Mouse (Mus musculus): ENCODE data around the gene BC025920. TPM values are rescaled to one million over a fixed set of nuclear protein-coding genes. Genes with fewer than 3 reads are reported as not detected.

BC025920 gene
- polyA plus RNA-seq, 1 experiment from 2014 or later = 0.98 TPM

GRCm38 (mm10) chr10:81656174-81656573, 50.1 kb downstream of the BC025920 start:
- Histone ChIP-seq H3K36me3 (ENCODE audit: control insufficient read depth, insufficient read depth, low read length) (peaks cover 18% of the 10 kb centered on the region), H3K9me3 (ENCODE audit: control insufficient read depth, low read length) (peaks cover 19% of the 10 kb centered on the region), H3K4me3 (ENCODE audit: low read length) (no peak overlapping the region), H3K9ac (ENCODE audit: low read length) (no peak overlapping the region), H3K27ac (ENCODE audit: low read length) (no peak overlapping the region), H3K4me1 (replicated peaks; ENCODE audit: control insufficient read depth, insufficient read depth, low read length) (no peaks in the 10 kb centered on the region), H3K27me3 (ENCODE audit: control insufficient read depth, insufficient read depth, low read depth, low read length) (no peaks in the 10 kb centered on the region), H3K4me2 (ENCODE audit: low read depth, low read length) (no peak overlapping the region)
- WGBS = 98% methylated on average over 2 of the region's 2 CpGs
- no peak for ATAC-seq (ENCODE audit: low read depth)

Other genes starting within 250 kb of the BC025920 start
- 13.7 and 13.9 TPM in 2 replicates for gene Mfsd12, start 248.8 kb upstream of the BC025920 start, polyA plus RNA-seq (2015; fragmentation: Nextera tagmentation; extraction: Ambion mirVana)
- gene 4930404N11Rik, start 240.5 kb upstream of the BC025920 start, polyA plus RNA-seq (2015; fragmentation: Nextera tagmentation; extraction: Ambion mirVana) = 2.0 and 2.2 TPM in 2 replicates
- 95.4 and 105 TPM in 2 replicates for gene Fzr1, start 227.8 kb upstream of the BC025920 start, polyA plus RNA-seq (2015; fragmentation: Nextera tagmentation; extraction: Ambion mirVana)
- gene Dohh, start 221.8 kb upstream of the BC025920 start, polyA plus RNA-seq (2015; fragmentation: Nextera tagmentation; extraction: Ambion mirVana) = 71.4 and 73.1 TPM in 2 replicates
- gene Gm48551, start 221.8 kb upstream of the BC025920 start, polyA plus RNA-seq (2015; fragmentation: Nextera tagmentation; extraction: Ambion mirVana) = 3.0 and 3.1 TPM in 2 replicates
- 1.2 and 1.7 TPM in 2 replicates for gene Gm48552, start 217.3 kb upstream of the BC025920 start, polyA plus RNA-seq (2015; fragmentation: Nextera tagmentation; extraction: Ambion mirVana)
- 7.9 and 9.0 TPM in 2 replicates for gene Smim24, start 213.2 kb upstream of the BC025920 start, polyA plus RNA-seq (2015; fragmentation: Nextera tagmentation; extraction: Ambion mirVana)
- gene Nfic, start 150.6 kb upstream of the BC025920 start, polyA plus RNA-seq (2015; fragmentation: Nextera tagmentation; extraction: Ambion mirVana) = 92.5 and 106 TPM in 2 replicates
- 0.40 and 0.67 TPM in 2 replicates for gene Celf5, start 123.6 kb upstream of the BC025920 start, polyA plus RNA-seq (2015; fragmentation: Nextera tagmentation; extraction: Ambion mirVana)
- 82.9 and 83.6 TPM in 2 replicates for gene Ncln, start 109.9 kb upstream of the BC025920 start, polyA plus RNA-seq (2015; fragmentation: Nextera tagmentation; extraction: Ambion mirVana)
- 2.8 and 4.1 TPM in 2 replicates for gene S1pr4, start 106.1 kb upstream of the BC025920 start, polyA plus RNA-seq (2015; fragmentation: Nextera tagmentation; extraction: Ambion mirVana)
- 1.8 and 2.2 TPM in 2 replicates for gene Gna15, start 82.0 kb upstream of the BC025920 start, polyA plus RNA-seq (2015; fragmentation: Nextera tagmentation; extraction: Ambion mirVana)
- gene Gna11, start 61.1 kb upstream of the BC025920 start, polyA plus RNA-seq (2015; fragmentation: Nextera tagmentation; extraction: Ambion mirVana) = 68.7 and 70.9 TPM in 2 replicates
- 377 and 416 TPM in 2 replicates for gene Aes, start 46.8 kb upstream of the BC025920 start, polyA plus RNA-seq (2015; fragmentation: Nextera tagmentation; extraction: Ambion mirVana)
- 51.2 and 53.3 TPM in 2 replicates for gene Tle2, start 31.7 kb upstream of the BC025920 start, polyA plus RNA-seq (2015; fragmentation: Nextera tagmentation; extraction: Ambion mirVana)
- 30.1 and 33.8 TPM in 2 replicates for gene Tle6, start 5.2 kb upstream of the BC025920 start, polyA plus RNA-seq (2015; fragmentation: Nextera tagmentation; extraction: Ambion mirVana)
- gene Sirt6, start 21.5 kb downstream of the BC025920 start, polyA plus RNA-seq (2015; fragmentation: Nextera tagmentation; extraction: Ambion mirVana) = 38.0 and 40.0 TPM in 2 replicates
- gene Ankrd24, start 22.3 kb downstream of the BC025920 start, polyA plus RNA-seq (2015; fragmentation: Nextera tagmentation; extraction: Ambion mirVana) = 8.5 and 9.2 TPM in 2 replicates
- gene Gm10778, start 42.8 kb downstream of the BC025920 start, polyA plus RNA-seq (2015; fragmentation: Nextera tagmentation; extraction: Ambion mirVana) = 4.8 and 5.0 TPM in 2 replicates
- gene Zfp433, start 98.6 kb downstream of the BC025920 start, polyA plus RNA-seq (2015; fragmentation: Nextera tagmentation; extraction: Ambion mirVana) = 18.5 and 20.9 TPM in 2 replicates
- 10.2 and 10.6 TPM in 2 replicates for gene Gm3055, start 164.9 kb downstream of the BC025920 start, polyA plus RNA-seq (2015; fragmentation: Nextera tagmentation; extraction: Ambion mirVana)
- gene Gm4767, start 205.9 kb downstream of the BC025920 start, polyA plus RNA-seq (2015; fragmentation: Nextera tagmentation; extraction: Ambion mirVana) = 2.5 and 3.9 TPM in 2 replicates

All from lung, embryonic 16.5 days (tissue).